Mouse (Mus musculus) frontal cortex, postnatal 10 days (tissue): ENCODE data around the gene Tbl3.

Source experiments
- DNase-seq, 2 experiments: peaks; one replicate each; pipeline ENCODE4 v3.0.0; 2022; ENCODE audit warnings: low spot score in 2 of 2, mixed read lengths in 1 of 2

Gene Tbl3

GRCm38 (mm10) chr17:24706982-24707800 lies at the start of gene Tbl3:
Gene Tbl3 (minus strand): TSS chr17:24707660.
- DNase-seq: peak; percentile 88 to 94

GRCm38 (mm10) chr17:24752415-24753394 lies 45.2 kb upstream of the Tbl3 start, which contains the start of gene Hs3st6:
Gene Hs3st6 (plus strand): TSS chr17:24752988.
- DNase-seq: no peak

GRCm38 (mm10) chr17:24751528-24751927 lies 44.1 kb upstream of the Tbl3 start:
- no peak for DNase-seq

- DNase-seq: no peak
Observed at GRCm38 (mm10) chr17:24746986-24747385, 39.5 kb upstream of the Tbl3 start.

- DNase-seq: peak in 1 of 2 experiments; percentile 78
Observed at GRCm38 (mm10) chr17:24745526-24746497, 38.4 kb upstream of the Tbl3 start.

GRCm38 (mm10) chr17:24744381-24744780 lies 36.9 kb upstream of the Tbl3 start:
- no peak for DNase-seq

GRCm38 (mm10) chr17:24743896-24744295 lies 36.4 kb upstream of the Tbl3 start:
- DNase-seq: no peak

- no peak for DNase-seq
Observed at GRCm38 (mm10) chr17:24742307-24742706, 34.8 kb upstream of the Tbl3 start.

- DNase-seq: no peak
Observed at GRCm38 (mm10) chr17:24739926-24740325, 32.5 kb upstream of the Tbl3 start.

GRCm38 (mm10) chr17:24738238-24738637 lies 30.8 kb upstream of the Tbl3 start:
- no peak for DNase-seq

- no peak for DNase-seq
Observed at GRCm38 (mm10) chr17:24737135-24737810, 29.8 kb upstream of the Tbl3 start.

- peak; percentile 89 to 90 for DNase-seq
Observed at GRCm38 (mm10) chr17:24736330-24737051, 29.0 kb upstream of the Tbl3 start, which contains the start of gene Msrb1. Gene Msrb1 (plus strand): TSS chr17:24736642.

- DNase-seq: no peak
Observed at GRCm38 (mm10) chr17:24735446-24735845, 28.0 kb upstream of the Tbl3 start.

GRCm38 (mm10) chr17:24734513-24734912 lies 27.1 kb upstream of the Tbl3 start:
- DNase-seq: no peak

- no peak for DNase-seq
Observed at GRCm38 (mm10) chr17:24733434-24734050, 26.1 kb upstream of the Tbl3 start.

- no peak for DNase-seq
Observed at GRCm38 (mm10) chr17:24732233-24732935, 24.9 kb upstream of the Tbl3 start.

- no peak for DNase-seq
Observed at GRCm38 (mm10) chr17:24730787-24731186, 23.3 kb upstream of the Tbl3 start.

- DNase-seq: no peak
Observed at GRCm38 (mm10) chr17:24729067-24729466, 21.6 kb upstream of the Tbl3 start.

- DNase-seq: no peak
Observed at GRCm38 (mm10) chr17:24728184-24728583, 20.7 kb upstream of the Tbl3 start.
